Mouse (Mus musculus) kidney, postnatal 0 days (tissue): ENCODE measurements around the gene Lzic. TPM values are rescaled to one million over a fixed set of nuclear protein-coding genes. Genes with fewer than 3 reads are reported as not detected.

Source experiments
- ATAC-seq: fragments of 200-750 bp; cut with Nextera tagmentation; replicated peaks from 2 replicates; pipeline ENCODE4 v1.8.0; 2017; ENCODE audit warnings: low read depth, moderate number of reproducible peaks, moderate TSS enrichment, moderate library complexity; ENCODE audit not compliant: low FRiP score
- DNase-seq: peaks from one replicate; pipeline ENCODE4 v3.0.0-alpha.2; 2016; ENCODE audit warnings: low spot score
- H3K27ac ChIP-seq: fragments of 300-500 bp; sonication (generic); 2 replicates; pipeline ENCODE4 v1.5.1; 2014; ENCODE audit warnings: mild to moderate bottlenecking
- H3K27me3 ChIP-seq: fragments of 300-500 bp; sonication (generic); 2 replicates; pipeline ENCODE4 v1.6.1; 2014; ENCODE audit warnings: low read length, mixed read lengths; ENCODE audit not compliant: insufficient read depth
- H3K36me3 ChIP-seq: fragments of 300-500 bp; sonication (generic); 2 replicates; pipeline ENCODE4 v1.6.1; 2014; ENCODE audit warnings: low read length, mixed read lengths; ENCODE audit not compliant: insufficient read depth
- H3K4me1 ChIP-seq: fragments of 300-500 bp; sonication (generic); replicated peaks from 2 replicates; pipeline ENCODE4 v1.6.1; 2014; ENCODE audit warnings: antibody characterized with exemption, low read length, mixed read lengths; ENCODE audit not compliant: insufficient read depth
- H3K4me2 ChIP-seq: fragments of 300-500 bp; sonication (generic); 2 replicates; pipeline ENCODE4 v1.6.1; 2014; ENCODE audit warnings: mild to moderate bottlenecking, low read length, moderate library complexity, mixed read lengths
- H3K4me3 ChIP-seq: fragments of 300-500 bp; sonication (generic); replicated peaks from 2 replicates; pipeline ENCODE4 v1.5.1; 2014; ENCODE audit warnings: low read depth, low read length
- H3K9ac ChIP-seq: fragments of 300-500 bp; sonication (generic); 2 replicates; pipeline ENCODE4 v1.6.1; 2014; ENCODE audit warnings: low read depth, low read length
- H3K9me3 ChIP-seq: fragments of 300-500 bp; sonication (generic); replicated peaks from 2 replicates; pipeline ENCODE4 v1.6.1; 2016; ENCODE audit warnings: low read length, inconsistent platforms, mixed read lengths
- CTCF ChIP-seq: IDR thresholded peaks from 2 replicates; pipeline ENCODE4 v1.5.1; 2016; ENCODE audit warnings: antibody characterized with exemption, low read depth, mild to moderate bottlenecking, moderate library complexity
- WGBS: fragments of 180-500 bp; shearing (Covaris S2); extraction: QIAGEN DNeasy Blood & Tissue Kit; methylation state at CpG from one replicate; pipeline ENCODE4 v1.1.7; 2014; 5-methylcytosine and 5-hydroxymethylcytosine counted together
- polyA plus RNA-seq: library from polyadenylated mRNA; unstranded; fragments of >200 nt; fragmentation: Nextera tagmentation; extraction: Ambion mirVana; gene quantifications from 2 replicates; pipeline ENCODE4 v1.2.1, GENCODE M21; 2015

The Lzic gene
- polyA plus RNA-seq, 1 experiment from 2014 or later: 31.7 TPM

- Histone ChIP-seq H3K27ac (peak within 1 kb of the TSS; percentile 82), H3K36me3 (no peaks in the 10 kb centered on the region), H3K27me3 (no peaks in the 10 kb centered on the region), H3K4me2 (peak within 1 kb of the TSS; percentile 92), H3K4me1 (peaks cover 7% of the 10 kb centered on the region; the same call in 1 of the 2 replicates), H3K9ac (peak within 1 kb of the TSS; percentile 95), H3K4me3 (peak within 1 kb of the TSS; percentile 83), H3K9me3 (no peaks in the 10 kb centered on the region)
- WGBS: under 1% methylated on average over 44 of the region's 46 CpGs
- ATAC-seq (peak; percentile 99), DNase-seq (peak; percentile 99)
- TF ChIP-seq CTCF: no peak
These were observed 32.9 kb downstream of the Lzic start, which contains the start of gene Ctnnbip1 for GRCm38 (mm10) chr4:149517868-149518340. Ctnnbip1 (plus strand) TSS chr4:149518236.

DNA sequence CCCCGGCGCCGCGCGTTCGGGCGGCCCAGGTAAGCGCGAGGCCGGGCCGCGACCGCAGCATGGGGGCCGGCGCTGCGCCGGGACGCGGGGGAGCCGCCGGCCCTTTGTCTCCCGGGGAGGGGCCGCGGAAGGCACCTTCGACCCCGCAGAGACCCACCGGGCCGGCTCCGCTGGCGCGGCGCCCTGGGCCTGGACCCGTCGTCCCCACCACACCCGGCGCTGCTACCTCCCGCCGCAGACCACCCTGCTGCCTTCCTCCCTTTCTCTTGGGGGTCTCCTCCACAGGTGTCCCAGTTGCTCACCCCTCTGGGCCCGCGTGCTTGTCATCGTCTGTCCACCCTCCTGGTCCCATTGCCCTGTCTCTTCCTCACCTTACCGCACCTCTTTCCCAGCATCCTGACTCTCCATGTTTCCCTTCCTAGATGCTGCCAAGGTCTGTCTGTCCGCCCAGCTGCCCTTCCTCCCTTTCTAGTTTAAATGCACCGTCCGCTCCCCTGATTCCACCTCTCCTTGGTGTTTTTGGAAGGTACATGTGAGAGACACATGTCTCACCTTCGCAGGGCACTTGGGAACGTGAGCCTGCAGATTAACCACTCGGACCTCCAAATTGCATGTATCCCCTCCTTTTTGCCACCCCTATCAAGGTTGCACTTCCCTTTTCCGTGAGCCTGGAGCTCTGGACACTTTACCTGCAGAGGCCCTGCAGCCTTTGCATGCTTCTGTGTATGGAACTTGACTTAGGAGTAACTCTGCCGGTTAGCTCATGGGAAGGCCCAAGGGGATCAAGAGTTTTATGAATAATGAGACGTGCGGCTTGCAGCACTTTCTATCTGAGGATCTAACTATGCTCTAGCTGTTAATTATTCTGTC, 33.6 kb downstream of the Lzic start:
- peak overlapping the region; percentile 83 for H3K4me3 ChIP-seq
- H3K27me3 ChIP-seq: no peaks in the 10 kb centered on the region
- no peaks in the 10 kb centered on the region for H3K9me3 ChIP-seq
- no peaks in the 10 kb centered on the region for H3K36me3 ChIP-seq
- no peak for TF ChIP-seq CTCF
- ATAC-seq (no peak), DNase-seq (peak; percentile 12)
- peaks cover 7% of the 10 kb centered on the region; the same call in 1 of the 2 replicates for H3K4me1 ChIP-seq
- H3K4me2 ChIP-seq: peak overlapping the region; percentile 92
- 5% methylated on average over 31 of the region's 52 CpGs for WGBS
- H3K9ac ChIP-seq: peak overlapping the region; percentile 95
- H3K27ac ChIP-seq: peak overlapping the region; percentile 82

DNA sequence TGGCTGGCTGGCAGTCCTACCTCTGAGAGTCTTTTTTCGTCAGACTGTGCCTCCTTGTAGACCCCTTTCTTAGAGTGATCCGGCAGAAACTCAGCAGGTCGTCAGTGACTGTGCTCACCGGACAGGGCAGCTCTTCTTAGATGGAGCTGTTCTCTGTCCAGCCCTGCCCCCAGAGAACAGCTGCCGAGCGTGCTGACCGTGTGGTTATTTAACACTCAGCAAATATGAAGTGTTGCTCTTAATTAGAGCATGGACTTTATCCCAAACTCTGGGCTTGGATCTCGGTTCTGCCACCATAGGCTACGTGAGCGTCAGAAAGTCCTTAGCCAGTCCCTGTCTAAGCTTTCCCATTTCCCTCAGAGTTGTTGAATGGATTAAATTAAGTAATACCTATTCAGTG, 36.2 kb downstream of the Lzic start:
- no peak for ATAC-seq
- no peak for DNase-seq
- peaks cover 13% of the 10 kb centered on the region for H3K4me1 ChIP-seq
- no peaks in the 10 kb centered on the region for H3K36me3 ChIP-seq
- 51% methylated on average over 10 of the region's 10 CpGs for WGBS
- no peaks in the 10 kb centered on the region for H3K9me3 ChIP-seq
- no peak for TF ChIP-seq CTCF
- H3K27ac ChIP-seq: no peak overlapping the region
- no peak overlapping the region for H3K4me2 ChIP-seq
- H3K4me3 ChIP-seq: no peak overlapping the region
- H3K27me3 ChIP-seq: no peaks in the 10 kb centered on the region
- H3K9ac ChIP-seq: no peak overlapping the region

DNA sequence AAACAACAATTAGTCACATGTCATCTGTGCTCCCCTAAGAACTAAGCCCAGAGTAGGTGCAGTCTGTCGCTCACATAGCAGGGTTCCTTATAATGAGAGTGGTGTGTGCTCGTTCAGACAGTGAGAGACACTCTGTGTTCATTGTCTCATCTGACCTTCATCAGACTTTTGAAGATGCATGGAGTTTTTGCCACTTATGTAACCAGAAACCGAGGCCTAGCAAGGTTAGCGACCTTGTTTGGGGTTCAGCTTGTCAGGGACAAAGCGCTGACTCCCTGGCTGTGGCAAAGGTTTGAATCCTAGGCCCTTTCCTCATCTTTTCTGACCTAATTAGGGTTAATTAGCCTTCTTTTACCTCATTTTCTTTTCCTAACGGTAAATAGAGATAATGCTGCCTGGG, 38.9 kb downstream of the Lzic start:
- Histone ChIP-seq H3K4me2 (no peak overlapping the region), H3K4me1 (peaks cover 19% of the 10 kb centered on the region), H3K36me3 (no peaks in the 10 kb centered on the region), H3K27ac (no peak overlapping the region), H3K27me3 (no peaks in the 10 kb centered on the region), H3K9me3 (no peaks in the 10 kb centered on the region), H3K9ac (no peak overlapping the region), H3K4me3 (no peak overlapping the region)
- ATAC-seq: no peak
- no peak for TF ChIP-seq CTCF
- 90% methylated on average over 6 of the region's 6 CpGs for WGBS
- no peak for DNase-seq

GRCm38 (mm10) chr4:149525170-149525569, 40.1 kb downstream of the Lzic start:
- WGBS: 84% methylated on average over 4 of the region's 4 CpGs

GRCm38 (mm10) chr4:149525811-149526210, 40.8 kb downstream of the Lzic start:
- no peaks in the 10 kb centered on the region for H3K9me3 ChIP-seq
- H3K36me3 ChIP-seq: no peaks in the 10 kb centered on the region
- peaks cover 18% of the 10 kb centered on the region for H3K4me1 ChIP-seq
- no peak for ATAC-seq
- WGBS: 59% methylated on average over 6 of the region's 6 CpGs
- TF ChIP-seq CTCF: no peak
- H3K27me3 ChIP-seq: no peaks in the 10 kb centered on the region
- no peak overlapping the region for H3K27ac ChIP-seq
- 0 out of 2 replicates have a peak overlapping the region, but pooled peaks have one; percentile 27 for H3K9ac ChIP-seq
- H3K4me2 ChIP-seq: no peak overlapping the region
- H3K4me3 ChIP-seq: no peak overlapping the region
- DNase-seq: no peak

More at GRCm38 (mm10) chr4:149525170-149525569, 40.1 kb downstream of the Lzic start:
- no peak overlapping the region for H3K4me2 ChIP-seq
- no peaks in the 10 kb centered on the region for H3K36me3 ChIP-seq
- DNase-seq (no peak), ATAC-seq (no peak)
- H3K9me3 ChIP-seq: no peaks in the 10 kb centered on the region
- no peak for TF ChIP-seq CTCF
- H3K4me1 ChIP-seq: peaks cover 18% of the 10 kb centered on the region
- H3K9ac ChIP-seq: no peak overlapping the region
- H3K27ac ChIP-seq: no peak overlapping the region
- H3K27me3 ChIP-seq: no peaks in the 10 kb centered on the region
- H3K4me3 ChIP-seq: no peak overlapping the region
